Mouse (Mus musculus) olfactory bulb, adult 2 months (tissue): ENCODE measurements at regions not wholly inside any gene's neighbourhood (a gene's known extent, or its start where the extent isn't known, plus 50 kb on each side); places are given as distances from the start of the nearest gene placed in this dataset.

ENCODE experiments used
- CTCF ChIP-seq: fragments of 200-500 bp; IDR thresholded peaks from 2 replicates; pipeline ENCODE4 v1.5.1; 2012; ENCODE audit warnings: low read depth, mild to moderate bottlenecking, low read length, moderate library complexity; ENCODE audit not compliant: insufficient read depth
- POLR2A ChIP-seq: fragments of 200-500 bp; IDR thresholded peaks from 2 replicates; pipeline ENCODE4 v1.6.1; 2012; ENCODE audit warnings: mild to moderate bottlenecking, low read depth, low read length, moderate library complexity; ENCODE audit not compliant: insufficient read depth

- TF ChIP-seq CTCF (no peak), POLR2A (no peak)
Measured at GRCm38 (mm10) chr13:97640236-97640635, 120.2 kb downstream of the Gm10260 start.
